Mouse (Mus musculus): ENCODE results near the gene Plce1. TPM values are rescaled to one million over a fixed set of nuclear protein-coding genes. Genes with fewer than 3 reads are reported as not detected.

The Plce1 gene
- polyA plus RNA-seq, 1 experiment from 2014 or later: 9.2 TPM

- Histone ChIP-seq H3K36me3 (ENCODE audit: control insufficient read depth, insufficient read depth, low read length) (no peaks in the 10 kb centered on the region), H3K4me3 (ENCODE audit: low read depth, low read length) (no peak overlapping the region), H3K4me1 (ENCODE audit: control insufficient read depth, insufficient read depth, low read length) (peaks cover 15% of the 10 kb centered on the region; the same call in 1 of the 2 replicates), H3K27me3 (ENCODE audit: control insufficient read depth, insufficient read depth, low read length) (no peaks in the 10 kb centered on the region), H3K9me3 (ENCODE audit: control insufficient read depth, low read depth, low read length) (no peaks in the 10 kb centered on the region), H3K27ac (ENCODE audit: low read length) (peak overlapping the region; percentile 48; the same call in 1 of the 2 replicates), H3K4me2 (replicated peaks; ENCODE audit: low read depth, low read length) (peak overlapping the region; percentile 28), H3K9ac (replicated peaks; ENCODE audit: low read depth, low read length) (no peak overlapping the region)
- peak; percentile 71; the same call in 1 of the 2 replicates for ATAC-seq (ENCODE audit: insufficient number of reproducible peaks, insufficient read depth, low FRiP score, low read depth)
- 14% methylated on average over 8 of the region's 8 CpGs for WGBS
Observed at GRCm38 (mm10) chr19:38578554-38579146, 97.7 kb downstream of the Plce1 start.

GRCm38 (mm10) chr19:38582861-38583260 lies 102.0 kb downstream of the Plce1 start:
- Histone ChIP-seq H3K4me1 (ENCODE audit: control insufficient read depth, insufficient read depth, low read length) (peaks cover 26% of the 10 kb centered on the region), H3K27ac (ENCODE audit: low read length) (no peak overlapping the region), H3K27me3 (ENCODE audit: control insufficient read depth, insufficient read depth, low read length) (no peaks in the 10 kb centered on the region), H3K36me3 (ENCODE audit: control insufficient read depth, insufficient read depth, low read length) (no peaks in the 10 kb centered on the region), H3K9ac (replicated peaks; ENCODE audit: low read depth, low read length) (no peak overlapping the region), H3K4me2 (replicated peaks; ENCODE audit: low read depth, low read length) (no peak overlapping the region), H3K9me3 (ENCODE audit: control insufficient read depth, low read depth, low read length) (no peaks in the 10 kb centered on the region), H3K4me3 (ENCODE audit: low read depth, low read length) (no peak overlapping the region)
- no peak for ATAC-seq (ENCODE audit: insufficient number of reproducible peaks, insufficient read depth, low FRiP score, low read depth)
- 44% methylated on average over 1 of the region's 1 CpGs for WGBS

GRCm38 (mm10) chr19:38587559-38587958 lies 106.7 kb downstream of the Plce1 start:
- Histone ChIP-seq H3K9ac (replicated peaks; ENCODE audit: low read depth, low read length) (no peak overlapping the region), H3K4me3 (ENCODE audit: low read depth, low read length) (no peak overlapping the region), H3K27ac (ENCODE audit: low read length) (peak overlapping the region; percentile 72), H3K27me3 (ENCODE audit: control insufficient read depth, insufficient read depth, low read length) (no peaks in the 10 kb centered on the region), H3K9me3 (ENCODE audit: control insufficient read depth, low read depth, low read length) (no peaks in the 10 kb centered on the region), H3K4me2 (replicated peaks; ENCODE audit: low read depth, low read length) (0 out of 2 replicates have a peak overlapping the region, but pooled peaks have one; percentile 3), H3K4me1 (ENCODE audit: control insufficient read depth, insufficient read depth, low read length) (peaks cover 40% of the 10 kb centered on the region), H3K36me3 (ENCODE audit: control insufficient read depth, insufficient read depth, low read length) (no peaks in the 10 kb centered on the region)
- WGBS: 21% methylated on average over 5 of the region's 5 CpGs
- ATAC-seq (ENCODE audit: insufficient number of reproducible peaks, insufficient read depth, low FRiP score, low read depth): peak; percentile 80; the same call in 1 of the 2 replicates

GRCm38 (mm10) chr19:38589466-38589865 lies 108.6 kb downstream of the Plce1 start:
- Histone ChIP-seq H3K36me3 (ENCODE audit: control insufficient read depth, insufficient read depth, low read length) (no peaks in the 10 kb centered on the region), H3K4me1 (ENCODE audit: control insufficient read depth, insufficient read depth, low read length) (peaks cover 49% of the 10 kb centered on the region), H3K4me2 (replicated peaks; ENCODE audit: low read depth, low read length) (no peak overlapping the region), H3K4me3 (ENCODE audit: low read depth, low read length) (no peak overlapping the region), H3K9ac (replicated peaks; ENCODE audit: low read depth, low read length) (no peak overlapping the region), H3K27me3 (ENCODE audit: control insufficient read depth, insufficient read depth, low read length) (no peaks in the 10 kb centered on the region), H3K27ac (ENCODE audit: low read length) (no peak overlapping the region), H3K9me3 (ENCODE audit: control insufficient read depth, low read depth, low read length) (no peaks in the 10 kb centered on the region)
- ATAC-seq (ENCODE audit: insufficient number of reproducible peaks, insufficient read depth, low FRiP score, low read depth): no peak
- WGBS: 64% methylated on average over 5 of the region's 5 CpGs

- Histone ChIP-seq H3K9ac (replicated peaks; ENCODE audit: low read depth, low read length) (no peak overlapping the region), H3K4me3 (ENCODE audit: low read depth, low read length) (no peak overlapping the region), H3K36me3 (ENCODE audit: control insufficient read depth, insufficient read depth, low read length) (no peaks in the 10 kb centered on the region), H3K4me1 (ENCODE audit: control insufficient read depth, insufficient read depth, low read length) (peaks cover 49% of the 10 kb centered on the region), H3K27me3 (ENCODE audit: control insufficient read depth, insufficient read depth, low read length) (no peaks in the 10 kb centered on the region), H3K4me2 (replicated peaks; ENCODE audit: low read depth, low read length) (no peak overlapping the region), H3K27ac (ENCODE audit: low read length) (no peak overlapping the region), H3K9me3 (ENCODE audit: control insufficient read depth, low read depth, low read length) (no peaks in the 10 kb centered on the region)
- ATAC-seq (ENCODE audit: insufficient number of reproducible peaks, insufficient read depth, low FRiP score, low read depth): no peak
- 77% methylated on average over 8 of the region's 8 CpGs for WGBS
Observed at GRCm38 (mm10) chr19:38589941-38590340, 109.0 kb downstream of the Plce1 start.

GRCm38 (mm10) chr19:38592566-38593224 lies 111.8 kb downstream of the Plce1 start:
- Histone ChIP-seq H3K4me2 (replicated peaks; ENCODE audit: low read depth, low read length) (no peak overlapping the region), H3K9me3 (ENCODE audit: control insufficient read depth, low read depth, low read length) (no peaks in the 10 kb centered on the region), H3K4me3 (ENCODE audit: low read depth, low read length) (no peak overlapping the region), H3K4me1 (ENCODE audit: control insufficient read depth, insufficient read depth, low read length) (peaks cover 39% of the 10 kb centered on the region), H3K36me3 (ENCODE audit: control insufficient read depth, insufficient read depth, low read length) (no peaks in the 10 kb centered on the region), H3K27ac (ENCODE audit: low read length) (peak overlapping the region; percentile 74), H3K27me3 (ENCODE audit: control insufficient read depth, insufficient read depth, low read length) (no peaks in the 10 kb centered on the region), H3K9ac (replicated peaks; ENCODE audit: low read depth, low read length) (no peak overlapping the region)
- no peak for ATAC-seq (ENCODE audit: insufficient number of reproducible peaks, insufficient read depth, low FRiP score, low read depth)
- 57% methylated on average over 7 of the region's 7 CpGs for WGBS

- Histone ChIP-seq H3K4me1 (ENCODE audit: control insufficient read depth, insufficient read depth, low read length) (peaks cover 37% of the 10 kb centered on the region), H3K27me3 (ENCODE audit: control insufficient read depth, insufficient read depth, low read length) (no peaks in the 10 kb centered on the region), H3K36me3 (ENCODE audit: control insufficient read depth, insufficient read depth, low read length) (no peaks in the 10 kb centered on the region), H3K9me3 (ENCODE audit: control insufficient read depth, low read depth, low read length) (no peaks in the 10 kb centered on the region), H3K27ac (ENCODE audit: low read length) (peak overlapping the region; percentile 74), H3K4me2 (replicated peaks; ENCODE audit: low read depth, low read length) (no peak overlapping the region), H3K9ac (replicated peaks; ENCODE audit: low read depth, low read length) (no peak overlapping the region), H3K4me3 (ENCODE audit: low read depth, low read length) (no peak overlapping the region)
- WGBS: 56% methylated on average over 12 of the region's 12 CpGs
- ATAC-seq (ENCODE audit: insufficient number of reproducible peaks, insufficient read depth, low FRiP score, low read depth): no peak
Observed at GRCm38 (mm10) chr19:38593225-38593897, 112.5 kb downstream of the Plce1 start.

- Histone ChIP-seq H3K9me3 (ENCODE audit: control insufficient read depth, low read depth, low read length) (no peaks in the 10 kb centered on the region), H3K36me3 (ENCODE audit: control insufficient read depth, insufficient read depth, low read length) (no peaks in the 10 kb centered on the region), H3K4me3 (ENCODE audit: low read depth, low read length) (no peak overlapping the region), H3K4me2 (replicated peaks; ENCODE audit: low read depth, low read length) (no peak overlapping the region), H3K9ac (replicated peaks; ENCODE audit: low read depth, low read length) (no peak overlapping the region), H3K27ac (ENCODE audit: low read length) (peak overlapping the region; percentile 45; the same call in 1 of the 2 replicates), H3K4me1 (ENCODE audit: control insufficient read depth, insufficient read depth, low read length) (peaks cover 28% of the 10 kb centered on the region), H3K27me3 (ENCODE audit: control insufficient read depth, insufficient read depth, low read length) (no peaks in the 10 kb centered on the region)
- ATAC-seq (ENCODE audit: insufficient number of reproducible peaks, insufficient read depth, low FRiP score, low read depth): no peak
- 75% methylated on average over 4 of the region's 4 CpGs for WGBS
Observed at GRCm38 (mm10) chr19:38596096-38596495, 115.2 kb downstream of the Plce1 start.

Data from stomach, embryonic 14.5 days (tissue).